Mouse (Mus musculus): ENCODE data around the gene Nfe2. TPM values are rescaled to one million over a fixed set of nuclear protein-coding genes. Genes with fewer than 3 reads are reported as not detected.
"Not testable (repeated sequence)": the region's sequence is repeated elsewhere in the genome, so short reads cannot be mapped to it uniquely, and the experiment has no call there.

Gene Nfe2
- total RNA-seq, 2 experiments from 2014 or later, result 174 to 180 TPM

GRCm38 (mm10) chr15:103292673-103293345, 34.6 kb upstream of the Nfe2 start:
- no peak for ATAC-seq (replicated peaks; ENCODE audit: poor library complexity, severe bottlenecking)

DNA sequence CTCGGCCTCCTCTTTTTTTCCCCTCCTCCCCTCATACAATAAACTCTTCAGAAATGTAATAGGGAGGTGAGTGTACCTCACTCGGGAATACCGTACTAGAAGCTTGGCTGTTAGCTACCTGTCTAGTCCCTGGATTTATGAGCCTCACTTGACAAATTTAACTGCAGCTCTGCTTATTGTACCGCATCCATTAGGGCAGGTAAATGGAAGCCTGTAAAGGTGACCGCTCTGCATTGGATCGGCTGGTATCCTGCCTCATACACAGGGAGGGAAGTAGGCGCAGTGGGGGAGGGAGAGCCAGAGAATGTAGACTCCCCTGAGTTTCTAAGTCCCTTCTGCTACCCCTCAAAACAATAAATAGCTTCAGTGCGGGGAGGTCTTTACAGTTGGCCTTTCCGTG, 32.6 kb upstream of the Nfe2 start:
- ATAC-seq (replicated peaks; ENCODE audit: poor library complexity, severe bottlenecking), result no peak

GRCm38 (mm10) chr15:103290417-103290816, 32.2 kb upstream of the Nfe2 start:
- ATAC-seq (replicated peaks; ENCODE audit: poor library complexity, severe bottlenecking), result no peak

- ATAC-seq (replicated peaks; ENCODE audit: poor library complexity, severe bottlenecking), result no peak
These were observed 31.4 kb upstream of the Nfe2 start for GRCm38 (mm10) chr15:103289600-103289999.

DNA sequence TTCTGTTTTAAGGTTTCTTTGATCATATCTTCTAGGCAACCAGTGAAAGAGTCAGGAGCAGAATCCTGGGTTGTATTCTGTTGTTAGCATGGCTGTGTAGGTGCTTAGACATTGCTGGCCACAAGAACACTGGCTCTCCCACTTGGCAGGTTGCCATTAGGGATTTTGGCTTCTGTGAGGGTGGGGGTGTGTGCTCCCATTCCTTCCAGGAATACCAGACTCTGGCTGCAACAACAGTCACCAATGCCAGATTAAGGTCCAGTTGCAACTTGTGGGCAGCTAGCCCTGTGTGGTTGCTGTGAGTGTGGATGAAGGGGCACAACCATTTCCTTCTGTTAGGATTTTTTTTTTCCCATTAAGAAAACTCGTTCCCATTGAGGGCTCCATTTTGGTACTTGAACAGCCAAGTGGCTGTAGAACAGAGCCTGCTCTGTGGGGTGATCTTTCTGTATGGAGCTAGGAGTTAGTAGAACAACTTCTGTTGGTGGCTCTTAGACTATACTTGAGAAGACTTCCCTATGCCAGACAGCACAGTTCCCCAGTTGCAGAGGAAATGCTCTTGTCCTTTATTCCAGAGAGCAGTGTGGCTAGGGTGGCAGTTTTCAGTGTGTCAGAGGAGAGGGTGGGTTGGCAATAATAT, 27.7 kb upstream of the Nfe2 start:
- ATAC-seq (replicated peaks; ENCODE audit: poor library complexity, severe bottlenecking), result no peak

GRCm38 (mm10) chr15:103284647-103285046, 26.4 kb upstream of the Nfe2 start:
- ATAC-seq (replicated peaks; ENCODE audit: poor library complexity, severe bottlenecking), result no peak

DNA sequence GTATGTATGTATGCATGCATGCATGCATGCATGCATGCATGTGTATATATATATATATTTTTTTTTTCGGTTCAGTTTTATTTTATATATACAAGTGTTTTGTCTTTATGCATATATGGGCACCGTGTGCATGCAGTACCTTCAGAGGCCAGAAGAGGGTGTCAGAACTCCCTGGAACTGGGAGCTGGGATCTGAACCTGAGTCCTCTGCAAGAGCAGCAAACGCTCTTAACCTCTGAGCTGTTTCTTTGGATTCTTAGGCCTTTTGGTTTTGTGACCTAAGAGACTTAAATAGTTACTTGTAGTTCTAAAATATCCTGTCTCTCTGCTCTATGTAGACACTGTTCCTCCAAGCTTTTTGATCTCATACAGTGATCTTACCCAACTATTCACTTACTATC, 25.9 kb upstream of the Nfe2 start:
- peak; percentile 52; the same call in 1 of the 2 replicates for ATAC-seq (replicated peaks; ENCODE audit: poor library complexity, severe bottlenecking)

- ATAC-seq (replicated peaks; ENCODE audit: poor library complexity, severe bottlenecking), result no peak
These were observed 23.4 kb upstream of the Nfe2 start for GRCm38 (mm10) chr15:103281465-103282205.

GRCm38 (mm10) chr15:103280817-103281464, 22.7 kb upstream of the Nfe2 start:
- ATAC-seq (replicated peaks; ENCODE audit: poor library complexity, severe bottlenecking), result peak; percentile 85

DNA sequence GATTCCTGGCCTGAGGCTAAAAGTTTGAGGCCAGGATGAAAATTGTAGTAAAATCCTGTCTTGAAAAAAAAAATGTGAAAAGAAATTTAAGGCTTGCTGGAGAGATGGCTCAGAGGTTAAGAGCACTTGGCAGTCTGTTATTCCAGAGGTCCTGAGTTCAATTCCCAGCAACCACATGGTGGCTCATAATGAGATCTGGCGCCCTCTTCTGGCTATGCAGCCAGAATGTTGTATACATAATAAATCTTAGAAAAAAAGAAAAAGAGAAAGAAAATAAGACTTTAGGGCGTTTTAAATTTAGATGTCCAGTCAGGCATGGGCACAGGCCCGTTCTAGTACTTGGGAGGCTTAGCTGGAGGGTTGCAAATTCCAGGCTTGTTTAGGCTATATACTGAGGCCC, 21.5 kb upstream of the Nfe2 start:
- ATAC-seq (replicated peaks; ENCODE audit: poor library complexity, severe bottlenecking), result no peak

GRCm38 (mm10) chr15:103277949-103278348, 19.7 kb upstream of the Nfe2 start:
- ATAC-seq (replicated peaks; ENCODE audit: poor library complexity, severe bottlenecking), result no peak

- not testable (repeated sequence) for ATAC-seq (replicated peaks; ENCODE audit: poor library complexity, severe bottlenecking)
These were observed 17.7 kb upstream of the Nfe2 start for GRCm38 (mm10) chr15:103275943-103276342.

GRCm38 (mm10) chr15:103272419-103273279, 14.4 kb upstream of the Nfe2 start, which contains the start of gene Copz1:
Gene Copz1, plus strand, starts transcription at chr15:103272714.
- ATAC-seq (replicated peaks; ENCODE audit: poor library complexity, severe bottlenecking), result peak; percentile 93

GRCm38 (mm10) chr15:103268903-103269302, 10.7 kb upstream of the Nfe2 start:
- ATAC-seq (replicated peaks; ENCODE audit: poor library complexity, severe bottlenecking), result no peak; the same call in 1 of the 2 replicates

DNA sequence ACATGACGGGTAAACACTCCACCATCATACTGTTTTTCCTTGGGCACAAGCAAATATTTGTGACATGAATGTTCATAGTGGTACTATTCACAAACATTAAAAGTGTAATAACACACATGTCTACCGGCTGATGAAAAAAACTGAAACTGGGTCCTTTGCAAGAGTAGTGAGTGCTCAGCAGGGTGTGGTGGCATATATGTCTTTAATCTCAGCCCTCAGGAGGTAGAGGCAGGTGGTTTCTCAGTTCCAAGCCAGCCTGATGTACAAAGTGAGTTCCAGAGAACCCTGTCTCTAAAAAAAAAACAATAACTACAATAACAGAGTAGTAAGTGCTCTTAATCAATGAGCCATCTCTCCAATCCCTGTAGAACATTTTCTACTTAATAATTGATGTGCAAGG, 6.6 kb upstream of the Nfe2 start:
- no peak for ATAC-seq (replicated peaks; ENCODE audit: poor library complexity, severe bottlenecking)

GRCm38 (mm10) chr15:103259989-103260388, 1.8 kb upstream of the Nfe2 start:
- ATAC-seq (replicated peaks; ENCODE audit: poor library complexity, severe bottlenecking), result peak; percentile 28

DNA sequence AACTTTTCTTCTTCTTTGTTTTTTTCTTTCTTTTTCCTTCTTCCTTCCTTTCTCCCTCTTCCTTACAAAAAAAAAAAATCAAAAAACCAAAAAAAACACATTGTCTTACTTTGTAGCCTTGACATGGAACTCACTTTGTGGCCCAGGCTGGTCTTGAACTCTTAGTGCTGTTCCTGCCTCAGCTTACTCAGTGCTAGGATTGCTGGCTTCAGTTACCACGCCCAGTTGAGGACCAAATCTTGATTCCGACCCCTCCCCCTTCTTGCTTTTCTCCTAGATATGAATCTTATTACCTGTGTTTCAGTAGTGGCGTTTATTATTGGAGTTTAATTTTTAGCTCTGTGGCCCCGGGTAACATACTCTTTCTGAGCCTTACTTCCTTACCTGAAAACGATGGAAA, 959 bp upstream of the Nfe2 start:
- no peak for ATAC-seq (replicated peaks; ENCODE audit: poor library complexity, severe bottlenecking)

DNA sequence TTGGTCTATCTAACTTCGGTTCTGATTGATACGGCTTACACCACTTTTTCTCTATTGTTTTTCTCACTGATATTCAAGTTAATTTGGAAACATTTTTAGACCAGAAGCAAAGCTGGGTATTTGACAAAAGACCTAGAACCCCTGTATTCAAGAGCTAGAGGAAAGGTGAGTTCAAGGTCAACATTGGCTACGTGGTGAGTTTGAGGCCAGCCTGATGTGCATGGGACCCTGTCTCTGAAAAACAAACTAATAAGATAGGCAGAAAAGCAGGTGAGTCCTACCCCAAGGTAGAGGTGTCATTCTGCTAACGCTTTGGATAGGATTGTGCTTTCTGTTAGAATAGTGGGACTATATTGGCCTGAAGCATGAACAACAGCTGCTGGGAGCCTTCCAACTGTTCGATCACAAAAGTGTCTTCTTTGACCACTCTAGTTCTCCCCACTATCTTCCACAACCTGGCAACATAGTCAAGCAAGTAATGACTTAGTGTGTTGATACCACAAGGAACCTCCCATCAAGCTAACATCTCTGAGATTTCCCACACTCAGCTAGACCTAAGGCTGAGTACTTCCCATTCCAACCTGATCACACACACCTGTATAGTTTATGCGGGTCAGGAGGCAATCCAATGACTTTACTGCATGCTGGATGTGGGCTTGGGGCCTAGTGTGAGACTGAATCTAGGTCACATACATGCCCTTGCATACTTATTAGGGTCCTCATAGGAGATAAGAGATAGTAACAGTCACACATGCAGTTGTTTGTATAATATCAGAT, 1.8 kb downstream of the Nfe2 start:
- no peak for ATAC-seq (replicated peaks; ENCODE audit: poor library complexity, severe bottlenecking)

GRCm38 (mm10) chr15:103255169-103255568, 3.0 kb downstream of the Nfe2 start:
- ATAC-seq (replicated peaks; ENCODE audit: poor library complexity, severe bottlenecking), result peak; percentile 33
